Mouse (Mus musculus) kidney, postnatal 0 days (tissue): Measurements from ENCODE around the gene Adamts8. TPM values are rescaled to one million over a fixed set of nuclear protein-coding genes. Genes with fewer than 3 reads are reported as not detected.

Source experiments
- ATAC-seq: fragments of 200-750 bp; cut with Nextera tagmentation; replicated peaks from 2 replicates; pipeline ENCODE4 v1.8.0; 2017; ENCODE audit warnings: low read depth, moderate number of reproducible peaks, moderate TSS enrichment, moderate library complexity; ENCODE audit not compliant: low FRiP score
- DNase-seq: peaks from one replicate; pipeline ENCODE4 v3.0.0-alpha.2; 2016; ENCODE audit warnings: low spot score
- H3K27ac ChIP-seq: fragments of 300-500 bp; sonication (generic); 2 replicates; pipeline ENCODE4 v1.5.1; 2014; ENCODE audit warnings: mild to moderate bottlenecking
- H3K27me3 ChIP-seq: fragments of 300-500 bp; sonication (generic); 2 replicates; pipeline ENCODE4 v1.6.1; 2014; ENCODE audit warnings: low read length, mixed read lengths; ENCODE audit not compliant: insufficient read depth
- H3K36me3 ChIP-seq: fragments of 300-500 bp; sonication (generic); 2 replicates; pipeline ENCODE4 v1.6.1; 2014; ENCODE audit warnings: low read length, mixed read lengths; ENCODE audit not compliant: insufficient read depth
- H3K4me1 ChIP-seq: fragments of 300-500 bp; sonication (generic); replicated peaks from 2 replicates; pipeline ENCODE4 v1.6.1; 2014; ENCODE audit warnings: antibody characterized with exemption, low read length, mixed read lengths; ENCODE audit not compliant: insufficient read depth
- H3K4me2 ChIP-seq: fragments of 300-500 bp; sonication (generic); 2 replicates; pipeline ENCODE4 v1.6.1; 2014; ENCODE audit warnings: mild to moderate bottlenecking, low read length, moderate library complexity, mixed read lengths
- H3K4me3 ChIP-seq: fragments of 300-500 bp; sonication (generic); replicated peaks from 2 replicates; pipeline ENCODE4 v1.5.1; 2014; ENCODE audit warnings: low read depth, low read length
- H3K9ac ChIP-seq: fragments of 300-500 bp; sonication (generic); 2 replicates; pipeline ENCODE4 v1.6.1; 2014; ENCODE audit warnings: low read depth, low read length
- H3K9me3 ChIP-seq: fragments of 300-500 bp; sonication (generic); replicated peaks from 2 replicates; pipeline ENCODE4 v1.6.1; 2016; ENCODE audit warnings: low read length, inconsistent platforms, mixed read lengths
- CTCF ChIP-seq: IDR thresholded peaks from 2 replicates; pipeline ENCODE4 v1.5.1; 2016; ENCODE audit warnings: antibody characterized with exemption, low read depth, mild to moderate bottlenecking, moderate library complexity
- WGBS: fragments of 180-500 bp; shearing (Covaris S2); extraction: QIAGEN DNeasy Blood & Tissue Kit; methylation state at CpG from one replicate; pipeline ENCODE4 v1.1.7; 2014; 5-methylcytosine and 5-hydroxymethylcytosine counted together
- polyA plus RNA-seq: library from polyadenylated mRNA; unstranded; fragments of >200 nt; fragmentation: Nextera tagmentation; extraction: Ambion mirVana; gene quantifications from 2 replicates; pipeline ENCODE4 v1.2.1, GENCODE M21; 2015

The Adamts8 gene
- polyA plus RNA-seq, 1 experiment from 2014 or later: 0.66 TPM

DNA sequence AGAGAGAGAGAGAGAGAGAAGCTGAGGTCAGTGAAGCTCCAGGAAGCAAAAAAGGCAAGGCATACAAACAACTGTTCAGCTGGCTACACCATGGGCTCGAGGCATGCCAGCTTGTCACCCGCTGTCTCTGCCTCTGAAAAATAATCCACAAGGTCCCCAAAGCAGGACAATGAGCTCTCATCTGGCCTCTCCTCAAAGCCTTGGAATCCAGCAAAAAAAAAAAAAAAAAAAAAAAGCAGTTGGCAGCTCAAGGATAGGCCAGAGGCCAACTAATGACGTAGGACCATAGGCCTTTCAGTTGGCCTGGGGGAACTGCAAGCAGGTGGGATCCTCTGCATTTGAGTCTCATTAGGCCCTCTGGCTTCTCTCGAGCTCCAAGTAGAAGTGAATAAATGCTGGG lies 7.6 kb downstream of the Adamts8 start:
- H3K4me2 ChIP-seq: no peak overlapping the region
- H3K9ac ChIP-seq: no peak overlapping the region
- H3K36me3 ChIP-seq: no peaks in the 10 kb centered on the region
- H3K9me3 ChIP-seq: no peaks in the 10 kb centered on the region
- no peaks in the 10 kb centered on the region for H3K4me1 ChIP-seq
- no peak overlapping the region for H3K27ac ChIP-seq
- WGBS: 81% methylated on average over 4 of the region's 4 CpGs
- TF ChIP-seq CTCF: no peak
- H3K27me3 ChIP-seq: peaks cover 5% of the 10 kb centered on the region; the same call in 1 of the 2 replicates
- ATAC-seq (no peak), DNase-seq (no peak)
- no peak overlapping the region for H3K4me3 ChIP-seq

DNA sequence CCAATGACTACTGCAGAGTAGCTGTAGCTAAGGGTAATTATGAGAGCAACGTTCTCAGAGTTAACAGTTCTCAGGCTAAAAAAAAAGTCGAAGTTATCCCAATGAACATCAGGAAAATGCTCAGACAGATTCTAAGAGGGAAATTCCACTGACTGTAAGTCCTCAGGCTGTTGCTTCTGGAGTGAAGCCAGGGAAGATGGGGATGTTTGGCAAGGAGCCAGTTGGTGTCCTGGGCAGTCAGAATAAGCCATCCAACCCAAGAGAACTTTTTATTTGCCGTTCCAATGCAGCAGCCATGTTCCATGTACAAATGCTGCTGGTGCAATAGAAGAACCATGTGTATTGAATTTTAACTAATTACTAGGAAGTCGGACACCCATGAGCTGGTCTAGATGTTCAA lies 8.2 kb downstream of the Adamts8 start:
- Histone ChIP-seq H3K9ac (no peak overlapping the region), H3K27ac (no peak overlapping the region), H3K27me3 (no peaks in the 10 kb centered on the region), H3K4me1 (no peaks in the 10 kb centered on the region), H3K4me3 (no peak overlapping the region), H3K9me3 (no peaks in the 10 kb centered on the region), H3K36me3 (no peaks in the 10 kb centered on the region), H3K4me2 (no peak overlapping the region)
- ATAC-seq (no peak), DNase-seq (peak; percentile 32)
- 62% methylated on average over 4 of the region's 4 CpGs for whole genome bisulfite sequencing
- no peak for TF ChIP-seq CTCF

DNA sequence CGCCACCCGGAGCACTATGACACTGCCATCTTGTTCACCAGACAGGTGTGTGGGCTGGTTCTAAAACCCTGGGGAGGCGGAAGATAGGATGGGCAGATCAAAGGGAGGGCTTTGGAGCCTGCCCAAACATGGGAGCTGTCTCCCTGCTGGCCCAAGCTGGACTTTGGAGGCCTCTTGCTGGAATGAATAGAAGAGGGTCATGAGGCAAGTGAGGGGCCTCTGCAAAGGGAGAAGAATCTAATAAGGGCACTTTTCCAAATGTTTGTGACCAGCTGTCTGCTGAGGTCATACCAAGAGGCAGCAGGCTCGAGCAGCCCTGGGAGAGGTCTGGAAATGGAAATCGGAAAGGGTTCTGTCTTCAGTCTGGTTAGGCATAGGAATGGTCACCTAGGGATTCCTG lies 9.1 kb downstream of the Adamts8 start:
- H3K27ac ChIP-seq: no peak overlapping the region
- 83% methylated on average over 5 of the region's 5 CpGs for WGBS
- H3K4me1 ChIP-seq: no peaks in the 10 kb centered on the region
- DNase-seq (no peak), ATAC-seq (no peak)
- no peaks in the 10 kb centered on the region for H3K9me3 ChIP-seq
- no peaks in the 10 kb centered on the region for H3K36me3 ChIP-seq
- no peak overlapping the region for H3K4me3 ChIP-seq
- TF ChIP-seq CTCF: no peak
- no peaks in the 10 kb centered on the region for H3K27me3 ChIP-seq
- H3K4me2 ChIP-seq: no peak overlapping the region
- H3K9ac ChIP-seq: no peak overlapping the region

DNA sequence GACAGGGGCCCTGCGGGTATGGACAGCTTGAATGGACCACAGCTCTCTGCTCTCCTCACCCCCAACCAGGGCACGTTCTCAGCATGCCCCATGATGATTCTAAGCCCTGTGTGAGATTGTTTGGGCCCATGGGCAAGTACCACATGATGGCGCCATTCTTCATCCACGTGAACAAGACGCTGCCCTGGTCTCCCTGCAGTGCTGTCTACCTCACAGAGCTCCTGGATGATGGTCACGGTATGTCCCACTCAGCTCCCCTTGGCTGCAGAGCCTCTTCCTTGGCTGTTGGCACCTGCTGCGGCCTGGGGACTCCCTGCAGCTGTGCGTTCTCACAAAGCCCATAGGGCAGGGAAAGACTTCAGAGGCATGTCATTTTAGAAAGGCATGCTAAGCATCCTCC lies 10.9 kb downstream of the Adamts8 start:
- Histone ChIP-seq H3K27me3 (no peaks in the 10 kb centered on the region), H3K4me3 (no peak overlapping the region), H3K4me2 (no peak overlapping the region), H3K9ac (no peak overlapping the region), H3K9me3 (no peaks in the 10 kb centered on the region), H3K36me3 (no peaks in the 10 kb centered on the region), H3K27ac (no peak overlapping the region), H3K4me1 (no peaks in the 10 kb centered on the region)
- peak; percentile 62 for TF ChIP-seq CTCF
- DNase-seq (no peak), ATAC-seq (no peak)
- 54% methylated on average over 8 of the region's 8 CpGs for WGBS

DNA sequence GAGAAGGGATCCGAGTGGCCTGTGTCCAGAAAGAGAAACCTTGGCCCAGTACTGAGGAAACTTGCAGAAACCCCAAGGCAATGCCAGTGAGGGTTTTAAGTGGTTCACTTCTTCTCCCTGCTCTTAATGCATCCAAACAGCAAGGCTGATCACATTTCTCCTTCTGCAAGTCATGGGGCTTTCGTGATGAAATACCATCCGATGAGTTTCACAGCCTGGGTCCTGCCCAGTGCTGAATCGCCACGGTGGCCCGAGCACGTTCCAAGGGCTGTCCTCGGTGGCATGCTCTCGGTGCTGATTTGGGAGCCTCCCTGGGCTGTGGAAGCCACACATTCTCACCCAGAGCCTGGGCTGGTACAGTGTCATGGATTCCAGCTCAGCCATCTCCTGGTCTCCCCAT lies 12.9 kb downstream of the Adamts8 start:
- no peaks in the 10 kb centered on the region for H3K36me3 ChIP-seq
- DNase-seq (no peak), ATAC-seq (no peak)
- H3K4me2 ChIP-seq: no peak overlapping the region
- no peak for TF ChIP-seq CTCF
- H3K9me3 ChIP-seq: no peaks in the 10 kb centered on the region
- no peak overlapping the region for H3K27ac ChIP-seq
- H3K27me3 ChIP-seq: no peaks in the 10 kb centered on the region
- no peak overlapping the region for H3K9ac ChIP-seq
- 70% methylated on average over 9 of the region's 9 CpGs for WGBS
- no peak overlapping the region for H3K4me3 ChIP-seq
- no peaks in the 10 kb centered on the region for H3K4me1 ChIP-seq

DNA sequence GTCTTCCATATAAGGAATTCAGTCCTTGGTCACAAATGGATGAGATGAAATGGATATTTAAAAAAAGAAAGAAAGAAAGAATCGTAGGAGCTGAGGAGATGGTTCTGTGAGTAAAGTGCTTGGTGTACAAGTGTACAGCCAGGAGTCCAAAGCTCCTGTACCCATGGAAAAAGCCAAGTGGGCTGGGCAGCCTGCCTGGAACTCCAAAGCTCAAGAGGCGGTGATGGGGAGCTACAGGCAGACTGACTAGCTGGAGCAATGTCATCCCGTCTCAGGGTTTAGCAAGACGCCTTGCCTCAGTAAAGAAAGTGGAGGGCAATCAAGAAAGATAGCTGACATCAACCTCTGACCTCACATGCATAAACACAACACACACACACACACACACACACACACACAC lies 21.4 kb downstream of the Adamts8 start:
- 81% methylated on average over 4 of the region's 4 CpGs for WGBS
- ATAC-seq: no peak

DNA sequence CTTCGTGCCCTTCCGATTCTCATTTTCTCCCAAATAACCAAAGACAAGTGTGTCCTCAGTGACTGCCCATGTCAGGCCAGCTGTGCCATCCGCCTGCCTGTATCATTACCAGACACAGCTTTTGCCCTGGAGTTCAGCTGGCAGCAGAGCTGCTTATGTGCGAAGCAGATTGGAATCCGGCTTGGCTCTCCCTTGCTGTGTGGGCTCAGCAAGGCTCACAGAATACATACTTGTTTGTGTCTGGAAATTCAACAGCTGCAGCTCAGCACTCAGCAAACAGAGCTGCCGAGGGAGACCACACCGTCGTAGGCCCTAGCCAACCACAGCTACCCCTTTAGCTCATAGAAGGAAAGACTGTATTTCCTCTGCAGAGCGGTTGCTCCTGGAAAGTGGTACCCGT lies 22.3 kb downstream of the Adamts8 start:
- no peak overlapping the region for H3K9ac ChIP-seq
- WGBS: 74% methylated on average over 10 of the region's 10 CpGs
- no peaks in the 10 kb centered on the region for H3K36me3 ChIP-seq
- no peak overlapping the region for H3K27ac ChIP-seq
- no peak for DNase-seq
- no peak for TF ChIP-seq CTCF
- H3K4me3 ChIP-seq: no peak overlapping the region
- H3K9me3 ChIP-seq: no peaks in the 10 kb centered on the region
- H3K27me3 ChIP-seq: no peaks in the 10 kb centered on the region
- no peak for ATAC-seq
- H3K4me1 ChIP-seq: no peaks in the 10 kb centered on the region
- H3K4me2 ChIP-seq: no peak overlapping the region

More for the DNA sequence above, 21.4 kb downstream of the Adamts8 start:
- Histone ChIP-seq H3K4me3 (no peak overlapping the region), H3K9me3 (no peaks in the 10 kb centered on the region), H3K4me2 (no peak overlapping the region), H3K36me3 (no peaks in the 10 kb centered on the region), H3K4me1 (no peaks in the 10 kb centered on the region), H3K9ac (no peak overlapping the region), H3K27ac (no peak overlapping the region), H3K27me3 (no peaks in the 10 kb centered on the region)
- no peak for DNase-seq
- TF ChIP-seq CTCF: no peak
